Mouse (Mus musculus) bone marrow, adult 2 months (tissue): ENCODE data around the gene Nlrc4.

Experiments used
- CTCF ChIP-seq: fragments of 200-500 bp; IDR thresholded peaks from 2 replicates; pipeline ENCODE4 v1.5.1; 2011; ENCODE audit warnings: low read length, control low read depth; ENCODE audit not compliant: control insufficient read depth, insufficient read depth
- POLR2A ChIP-seq: fragments of 200-500 bp; IDR thresholded peaks from 2 replicates; pipeline ENCODE4 v1.6.1; 2011; ENCODE audit warnings: low read depth, mild to moderate bottlenecking, control low read depth, low read length, borderline replicate concordance; ENCODE audit not compliant: control insufficient read depth

DNA sequence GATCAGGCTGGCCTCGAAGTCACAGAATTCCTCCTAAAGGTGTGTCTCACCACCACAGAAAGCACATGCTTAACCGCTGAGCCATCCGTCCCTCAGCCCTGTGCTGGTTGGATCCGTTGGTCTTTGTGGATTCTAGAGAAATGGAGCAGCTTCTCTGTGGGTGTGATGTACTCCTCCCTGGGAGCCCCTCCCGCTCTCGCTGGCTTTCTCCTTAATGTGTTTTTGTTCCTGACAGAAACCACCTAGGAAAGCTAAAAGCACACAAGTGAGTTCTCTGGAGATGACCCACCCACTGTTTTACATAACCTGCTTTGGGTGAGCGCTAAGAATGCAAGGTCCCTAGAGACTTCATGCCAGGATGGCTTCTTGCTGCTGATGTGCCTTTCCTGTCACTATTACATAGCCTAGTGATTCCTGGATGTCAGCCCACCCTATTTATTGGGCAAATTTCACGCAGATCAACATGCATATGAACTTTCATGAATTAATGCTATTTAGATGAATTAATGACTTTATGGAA is 42.0 kb downstream of the Nlrc4 start:
- TF ChIP-seq POLR2A, result no peak
- TF ChIP-seq CTCF, result no peak
